Mouse (Mus musculus) spleen, postnatal 10 days (tissue): ENCODE data around the gene Vwa7.
A peak's percentile ranks its signal among the peaks of the same experiment; 100 is the strongest.

Experiments used
- DNase-seq, 2 experiments: peaks; one replicate each; pipeline ENCODE4 v3.0.0; 2021 to 2022; ENCODE audit warnings: low spot score in 2 of 2

The Vwa7 gene

GRCm38 (mm10) chr17:35064378-35064877, 48.0 kb downstream of the Vwa7 start:
- DNase-seq, result peak in 1 of 2 experiments; percentile 11

GRCm38 (mm10) chr17:35064951-35065947, 48.9 kb downstream of the Vwa7 start, which contains the start of gene Ly6g6c:
Ly6g6c (plus strand) TSS chr17:35065388.
- peak in 1 of 2 experiments; percentile 58 for DNase-seq

GRCm38 (mm10) chr17:35066084-35066483, 49.7 kb downstream of the Vwa7 start, which contains the start of gene Mpig6b:
Mpig6b (minus strand) TSS chr17:35066184.
- peak in 1 of 2 experiments; percentile 14 for DNase-seq

- peak in 1 of 2 experiments; percentile 15 for DNase-seq
Observed at GRCm38 (mm10) chr17:35068213-35068914, 52.0 kb downstream of the Vwa7 start.

- no peak for DNase-seq
Observed at GRCm38 (mm10) chr17:35070556-35071229, 54.3 kb downstream of the Vwa7 start.

- DNase-seq, result no peak
Observed at GRCm38 (mm10) chr17:35071454-35071853, 55.1 kb downstream of the Vwa7 start.

- DNase-seq, result no peak
Observed at GRCm38 (mm10) chr17:35074097-35074496, 57.7 kb downstream of the Vwa7 start.
